Mouse (Mus musculus) retina, embryonic 14.5 days (tissue): ENCODE results near the gene Syncrip.

ENCODE experiments used
- DNase-seq: peaks from one replicate; pipeline ENCODE4 v3.0.0-alpha.2; 2015; ENCODE audit warnings: low spot score

Gene Syncrip

DNA sequence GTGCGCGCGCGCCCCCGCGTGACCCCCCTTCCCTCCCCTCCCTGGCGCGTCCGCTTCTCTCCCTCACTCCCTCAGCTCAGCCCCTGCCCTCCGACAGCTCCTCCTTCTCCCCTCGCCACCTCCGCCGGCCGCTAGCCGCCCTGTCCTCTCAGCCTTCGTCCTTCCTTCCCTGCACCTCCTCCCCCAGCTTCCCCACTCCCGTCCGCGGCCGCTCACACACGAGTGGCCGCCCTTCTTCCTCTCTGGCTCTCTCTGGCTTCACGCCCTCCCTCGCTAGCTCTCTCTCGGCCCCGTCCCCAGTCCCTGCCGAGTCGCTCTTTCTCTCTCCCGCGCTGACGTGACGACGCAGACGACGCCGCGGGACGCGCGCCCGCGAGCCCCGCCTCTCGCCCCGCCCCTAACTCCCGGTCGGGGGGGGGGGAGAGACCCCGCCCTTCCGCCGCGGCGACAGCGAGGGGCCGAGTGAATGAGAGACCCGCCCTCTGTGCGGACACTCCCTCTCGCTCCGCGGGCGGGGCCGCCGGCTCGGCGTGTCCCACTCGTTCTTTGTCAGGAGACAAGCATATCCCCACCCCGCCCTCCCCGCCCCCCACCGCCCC, at the start of gene Syncrip:
Syncrip (minus strand) TSS at position 345 of the 599 bp plus-strand sequence.
- peak; percentile 94 for DNase-seq

DNA sequence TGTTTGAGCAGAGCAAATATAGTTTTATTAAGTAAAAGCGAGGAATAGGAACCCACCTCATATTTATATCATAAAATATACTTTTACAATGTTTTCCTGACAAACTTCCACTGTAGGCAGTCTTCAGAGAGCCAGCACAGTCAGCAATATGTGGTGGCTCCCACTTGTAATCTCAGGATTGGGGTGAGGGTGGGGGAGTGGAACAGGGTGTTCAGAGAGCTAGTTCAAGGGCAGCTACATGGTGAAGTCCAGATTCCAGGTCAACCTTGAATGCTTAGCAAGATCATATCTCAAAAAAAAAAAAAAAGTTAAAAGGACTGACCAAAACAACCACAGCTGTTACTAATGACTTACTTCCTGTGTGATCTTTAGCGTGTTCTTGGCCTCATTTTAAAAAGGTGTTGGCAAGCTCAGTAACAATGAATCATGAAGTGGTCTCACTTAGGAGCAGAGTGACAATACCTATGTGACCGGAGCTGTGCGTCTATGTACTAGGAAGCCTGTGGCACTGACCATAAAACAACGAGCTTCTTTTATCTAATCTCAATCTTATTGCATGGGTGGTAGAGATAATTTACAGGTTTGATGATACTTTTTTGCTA, 47.7 kb upstream of the Syncrip start:
- no peak for DNase-seq

DNA sequence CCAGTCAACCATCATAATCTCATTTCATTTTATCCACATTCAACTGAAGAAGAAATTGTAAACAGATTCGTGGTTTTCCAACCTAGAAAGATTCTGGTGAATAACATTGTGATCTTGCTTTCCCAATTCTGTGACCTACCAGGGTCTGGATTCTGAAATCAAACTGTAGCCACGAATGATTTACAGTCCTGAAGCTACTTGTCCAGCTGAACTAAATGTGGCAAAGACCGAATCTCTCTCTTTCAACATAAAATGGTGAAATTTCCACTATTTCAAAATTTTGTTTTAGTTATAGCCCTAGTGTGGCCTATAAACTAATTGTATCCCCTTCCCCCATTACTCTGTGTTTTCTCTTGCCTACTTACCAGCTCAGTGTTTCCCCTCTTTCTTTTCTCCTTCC, 47.2 kb upstream of the Syncrip start:
- no peak for DNase-seq

DNA sequence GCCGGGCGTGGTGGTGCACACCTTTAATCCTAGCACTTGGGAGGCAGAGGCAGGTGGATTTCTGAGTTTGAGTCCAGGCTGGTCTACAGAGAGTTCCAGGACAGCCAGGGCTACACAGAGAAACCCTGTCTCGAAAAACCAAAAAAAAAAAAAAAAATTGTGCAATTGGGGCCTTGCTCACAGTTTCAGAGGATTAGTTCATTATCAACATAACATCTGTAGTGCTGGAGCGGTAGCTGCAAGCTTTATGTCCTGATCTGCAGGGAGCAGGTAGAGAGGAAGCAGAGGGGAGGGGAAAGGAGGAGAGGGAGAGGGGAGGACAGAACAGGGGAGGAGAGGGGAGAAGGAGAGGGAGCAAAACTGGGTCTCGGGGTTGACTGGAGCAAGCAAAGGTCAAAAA, 46.4 kb upstream of the Syncrip start:
- DNase-seq: no peak

DNA sequence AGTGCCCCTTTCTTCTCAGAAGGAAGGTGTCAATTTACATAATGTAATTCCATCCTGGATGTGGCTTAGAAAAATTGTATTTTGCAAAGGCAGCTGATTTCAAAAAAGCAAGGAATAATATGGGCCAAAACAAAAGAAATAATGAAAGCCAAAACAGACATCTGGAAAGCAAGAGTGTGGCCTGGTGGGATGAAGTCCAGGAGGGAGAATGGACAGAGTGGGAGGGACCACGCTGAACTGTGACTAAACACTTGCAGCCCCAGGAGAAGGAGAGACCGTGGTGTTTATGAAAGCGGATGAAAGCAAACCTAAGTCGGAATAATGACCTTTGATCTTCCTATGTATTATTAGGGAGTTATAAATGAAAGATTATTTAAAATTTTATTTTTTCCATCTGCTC, 45.6 kb upstream of the Syncrip start:
- no peak for DNase-seq

DNA sequence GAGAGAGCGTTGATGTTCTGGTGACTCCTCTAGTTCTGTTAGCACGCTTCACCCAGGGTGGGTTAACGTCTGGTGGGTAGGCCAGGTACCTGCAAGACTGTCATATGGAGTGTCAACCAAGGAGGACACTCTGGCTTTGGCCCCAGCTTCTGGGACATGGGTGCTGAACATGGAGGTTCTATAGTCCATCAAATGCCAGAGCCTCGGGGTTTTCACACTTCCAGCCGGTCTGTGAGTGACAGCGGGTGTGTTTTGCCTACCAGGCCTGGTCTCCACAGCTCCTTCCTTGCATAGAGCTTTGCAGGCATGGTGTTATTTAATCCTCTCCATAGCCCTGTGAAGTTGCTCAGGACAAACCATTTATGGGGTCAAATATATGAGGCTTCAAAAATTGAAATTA, 43.0 kb upstream of the Syncrip start:
- DNase-seq: no peak

DNA sequence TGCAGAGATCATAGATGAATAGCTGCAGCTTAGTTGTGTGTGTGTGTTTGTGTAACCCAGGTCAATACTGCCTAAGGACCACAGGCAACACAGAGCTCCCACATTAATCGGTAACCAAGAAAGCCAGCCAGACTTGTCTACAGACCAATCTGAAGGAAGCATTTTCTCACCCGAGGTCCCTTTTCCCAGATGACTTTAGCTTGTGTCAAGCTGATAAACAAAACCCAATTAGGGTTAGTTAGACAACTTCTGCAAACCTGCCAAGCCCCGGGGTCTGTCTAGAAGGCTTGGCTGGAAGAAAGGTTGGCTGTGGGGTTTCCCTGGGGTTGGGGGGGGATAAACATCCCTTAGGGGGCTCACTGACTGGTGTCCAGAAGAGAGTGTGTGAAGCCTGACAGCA, 42.4 kb upstream of the Syncrip start:
- no peak for DNase-seq

DNA sequence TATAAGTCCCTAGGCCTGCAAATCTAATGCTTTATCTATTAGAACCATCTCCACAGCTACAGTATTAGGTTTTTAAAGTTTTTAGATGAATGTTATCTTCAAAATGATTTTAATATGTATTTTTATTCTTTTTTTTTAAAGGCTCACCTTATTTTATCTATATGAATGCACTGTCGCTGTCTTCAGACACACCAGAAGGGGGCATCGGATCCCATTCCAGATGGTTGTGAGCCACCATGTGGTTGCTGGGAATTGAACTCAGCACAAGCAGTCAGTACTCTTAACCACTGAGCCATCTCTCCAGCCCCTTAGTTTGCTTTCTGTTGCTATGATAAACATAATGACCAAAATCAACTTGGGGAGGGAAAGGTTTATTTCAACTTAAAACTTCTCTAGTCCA, 42.0 kb upstream of the Syncrip start:
- DNase-seq: no peak

DNA sequence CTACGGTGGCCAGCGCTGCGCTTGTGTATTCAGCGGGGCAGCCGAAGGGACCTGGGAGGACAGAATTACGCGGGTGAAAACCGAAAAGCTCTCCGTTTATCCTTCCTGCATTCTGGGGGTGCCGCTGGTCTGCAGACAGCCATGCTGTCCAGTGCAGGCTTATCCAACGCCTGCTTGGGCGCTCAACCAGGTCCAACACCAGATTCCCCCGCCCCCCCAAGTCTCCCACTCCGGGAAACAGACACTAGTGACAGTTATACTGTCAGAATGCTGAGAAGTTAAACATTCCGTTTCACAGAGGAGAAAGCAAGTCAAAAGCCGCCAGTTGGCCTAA, 40.9 kb upstream of the Syncrip start:
- no peak for DNase-seq

DNA sequence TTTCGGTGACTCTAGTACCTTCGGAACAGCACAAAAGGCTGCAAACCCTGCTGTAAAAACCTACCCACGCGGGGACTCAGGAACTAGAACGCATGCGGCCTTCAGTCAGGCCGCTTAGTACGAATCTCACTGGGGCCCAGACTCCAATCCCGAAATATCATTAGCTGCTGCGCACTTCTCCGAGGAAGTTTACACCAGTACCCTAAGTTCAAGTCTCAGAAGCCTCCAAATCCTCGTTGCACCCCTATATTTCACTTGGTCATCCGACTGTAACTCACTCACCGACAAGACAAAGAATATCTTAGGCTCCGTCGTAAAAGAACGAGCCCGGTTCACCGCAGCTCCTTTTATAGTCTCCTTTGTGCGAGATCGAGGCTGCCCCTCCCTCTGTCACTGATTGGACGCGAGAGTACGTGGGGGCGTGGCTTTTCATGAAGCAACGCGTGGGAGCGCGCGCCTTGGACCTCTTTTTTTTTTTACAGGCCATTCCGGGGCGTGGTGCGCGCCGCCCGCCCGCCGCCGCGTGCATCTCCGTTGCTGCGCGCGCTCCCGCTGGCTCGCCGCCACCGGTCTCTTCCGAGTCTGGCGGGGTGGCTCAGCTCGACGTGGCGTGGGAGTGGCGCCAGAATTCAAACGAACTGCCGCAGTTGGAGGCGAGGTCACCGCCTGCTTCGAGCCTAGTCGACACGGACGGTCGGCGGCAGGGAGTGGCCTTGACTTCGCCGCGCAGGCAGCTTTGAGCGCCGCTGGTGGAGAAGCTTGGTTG, 40.4 kb upstream of the Syncrip start:
- DNase-seq: peak; percentile 100

DNA sequence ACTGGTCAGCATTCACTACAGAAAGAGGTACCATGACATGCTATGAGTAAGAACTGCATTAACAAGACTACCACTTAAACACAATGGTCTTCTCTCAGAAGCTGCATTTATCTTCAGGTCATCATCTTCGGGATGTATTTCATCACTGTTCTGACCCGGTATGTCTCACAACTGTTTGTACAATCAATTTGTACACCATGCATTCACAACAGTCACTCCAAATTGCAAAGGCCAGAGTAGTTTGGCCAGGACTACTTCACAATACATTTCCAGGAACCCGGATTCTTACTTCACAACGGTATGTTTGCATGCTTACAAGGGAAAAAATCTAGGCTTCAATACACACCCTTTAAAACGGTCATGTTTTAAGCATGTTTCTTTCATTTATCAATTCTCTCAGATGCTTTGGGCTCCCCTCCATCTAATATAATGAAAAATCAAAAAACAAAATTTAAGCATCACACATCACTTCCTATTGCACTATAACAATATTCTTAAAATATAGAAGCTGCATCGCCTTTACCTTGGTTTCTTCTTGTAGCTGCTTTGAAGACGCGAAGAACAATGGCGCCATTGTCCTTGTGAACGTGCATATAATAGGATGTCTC, 39.7 kb upstream of the Syncrip start:
- DNase-seq: no peak

DNA sequence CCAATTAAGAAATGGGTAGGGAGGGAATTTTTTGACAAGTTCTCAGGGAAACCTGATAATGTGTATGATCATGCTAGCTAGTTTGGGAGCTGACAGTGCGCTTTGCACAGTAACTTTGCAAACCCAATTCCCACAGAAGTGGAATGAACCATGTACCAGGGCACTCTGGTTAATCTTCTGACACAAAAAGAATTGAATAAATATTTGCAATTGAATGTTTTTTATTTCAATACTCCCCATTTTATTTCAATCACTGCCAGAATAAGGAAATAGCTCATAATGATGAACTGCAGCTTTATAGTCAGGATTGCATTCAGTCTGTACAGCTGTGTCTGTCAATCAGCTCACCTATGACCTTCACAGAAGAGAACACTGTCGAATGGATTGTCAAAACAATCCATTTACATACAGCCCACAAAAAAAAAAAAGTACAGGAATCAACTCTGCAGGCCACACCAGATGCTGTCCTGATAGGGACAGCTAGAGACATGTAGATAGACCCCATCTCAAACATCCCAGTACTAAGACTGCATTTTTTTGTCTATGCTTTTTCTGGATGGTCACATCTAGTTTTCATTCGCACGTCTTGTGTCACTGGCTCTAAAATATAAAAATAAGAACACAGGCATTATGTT, 38.6 kb upstream of the Syncrip start:
- DNase-seq: no peak

DNA sequence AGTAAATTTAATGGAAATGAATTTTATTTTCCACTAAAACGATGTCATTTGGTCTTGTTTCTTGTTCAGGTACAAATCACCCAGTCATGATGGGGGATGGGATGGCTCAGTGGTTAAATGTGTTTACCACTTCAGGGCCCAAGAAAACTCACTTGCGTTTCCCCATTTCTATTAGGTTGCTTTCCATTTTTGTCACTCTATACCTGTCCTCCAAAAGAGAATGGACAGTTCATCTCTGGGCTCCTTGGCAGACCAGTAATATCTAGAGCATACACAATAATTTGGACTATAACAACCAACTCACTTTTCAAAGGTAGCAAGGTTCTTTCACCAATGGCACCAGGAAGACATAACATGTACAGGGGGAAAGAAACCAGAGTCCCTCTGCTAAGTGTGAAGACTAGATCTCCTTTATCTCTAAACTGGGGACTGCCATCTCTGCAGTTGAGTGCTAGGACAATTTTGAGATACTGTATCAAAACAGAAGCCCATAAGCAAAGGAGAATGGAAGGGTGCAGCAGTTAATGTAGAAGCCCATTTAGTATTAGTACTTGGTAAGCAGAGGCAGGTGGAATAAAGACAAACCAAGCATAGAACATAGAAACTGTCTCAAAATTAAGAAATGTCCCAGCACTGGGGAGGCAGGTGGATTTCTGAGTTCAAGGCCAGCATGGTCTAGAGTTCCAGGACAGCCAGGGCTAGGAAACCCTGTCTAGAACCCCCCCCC, 37.9 kb upstream of the Syncrip start:
- DNase-seq: peak; percentile 24

DNA sequence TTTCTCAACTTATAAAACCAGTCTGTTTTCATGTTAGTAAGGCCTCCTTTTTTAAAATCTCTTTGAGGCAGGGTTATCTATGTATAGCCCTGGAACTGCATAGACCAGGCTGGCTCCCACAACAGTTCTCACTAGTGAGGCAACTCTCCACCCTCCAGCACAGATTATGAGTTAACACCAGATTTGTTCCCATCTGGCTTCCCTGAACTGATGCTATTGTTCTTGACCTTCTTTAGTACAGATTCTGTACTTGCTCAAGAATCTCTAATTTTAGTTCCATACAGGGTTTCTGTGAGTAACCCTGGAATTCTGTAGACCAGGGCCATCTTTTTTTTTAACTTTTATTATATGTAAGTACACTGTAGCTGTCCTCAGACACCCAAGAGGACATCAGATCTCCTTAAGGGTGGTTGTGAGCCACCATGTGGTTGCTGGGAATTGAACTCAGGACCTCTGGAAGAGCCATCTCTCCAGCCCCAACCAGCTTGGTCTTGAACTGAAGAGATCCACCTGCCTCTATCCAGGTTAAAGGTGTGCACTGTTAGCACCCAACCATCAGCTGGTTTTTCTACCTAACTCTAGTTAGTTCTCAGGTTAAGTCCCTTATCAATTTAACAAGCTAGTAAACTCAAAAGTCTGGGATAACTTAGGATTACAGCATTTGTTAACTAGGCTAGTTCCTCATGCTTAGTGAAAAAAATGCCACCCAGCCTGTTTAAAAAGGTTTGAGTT, 37.2 kb upstream of the Syncrip start:
- no peak for DNase-seq

DNA sequence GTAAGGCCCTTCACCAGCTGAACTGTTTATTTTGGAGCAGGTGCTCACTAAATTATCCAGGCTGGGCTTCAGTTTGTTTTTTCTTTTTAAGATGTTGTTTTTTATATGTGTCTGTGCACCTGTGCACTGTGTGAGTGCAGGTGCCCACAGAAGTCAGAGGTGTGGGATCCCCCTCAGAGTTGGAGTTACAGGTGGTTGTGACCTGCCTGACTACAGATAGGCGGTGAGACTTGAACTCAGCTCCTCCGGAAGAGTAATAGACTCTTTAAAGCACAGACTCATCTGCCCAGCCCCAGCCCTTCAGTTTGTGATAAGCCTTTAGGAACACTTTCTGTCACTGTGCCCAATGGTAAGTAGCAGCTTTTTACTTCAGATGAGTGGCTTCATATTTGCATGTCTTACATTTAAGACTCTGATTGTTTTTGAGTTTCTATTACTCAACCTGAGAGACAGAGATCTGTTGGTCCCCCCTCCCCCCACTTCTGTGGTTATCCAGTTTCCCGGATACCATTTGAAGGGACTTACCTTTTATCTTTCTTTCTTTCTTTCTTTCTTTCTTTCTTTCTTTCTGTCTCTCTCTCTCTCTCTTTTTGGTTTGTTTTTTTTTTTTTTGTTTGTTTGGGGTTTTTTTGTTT, 34.1 kb upstream of the Syncrip start:
- no peak for DNase-seq

DNA sequence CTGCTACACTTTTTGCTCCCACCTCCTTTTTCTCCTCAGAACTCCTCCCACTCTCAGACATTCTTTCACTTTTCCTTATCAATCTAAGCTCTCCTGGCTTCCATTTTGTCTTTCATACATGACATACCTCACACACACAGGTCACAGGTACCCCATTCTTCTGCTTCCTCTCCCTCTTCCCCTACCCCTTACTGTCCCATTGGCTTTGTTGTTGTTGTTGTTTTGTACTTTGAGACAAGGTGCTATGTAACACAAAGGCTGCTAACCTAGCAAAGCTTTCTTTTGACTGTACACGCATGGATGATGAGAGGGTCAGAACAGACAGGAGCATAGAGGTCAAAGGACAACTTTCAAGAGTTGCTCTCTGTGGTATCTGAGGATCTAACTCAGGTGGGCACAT, 33.2 kb upstream of the Syncrip start:
- DNase-seq: no peak

DNA sequence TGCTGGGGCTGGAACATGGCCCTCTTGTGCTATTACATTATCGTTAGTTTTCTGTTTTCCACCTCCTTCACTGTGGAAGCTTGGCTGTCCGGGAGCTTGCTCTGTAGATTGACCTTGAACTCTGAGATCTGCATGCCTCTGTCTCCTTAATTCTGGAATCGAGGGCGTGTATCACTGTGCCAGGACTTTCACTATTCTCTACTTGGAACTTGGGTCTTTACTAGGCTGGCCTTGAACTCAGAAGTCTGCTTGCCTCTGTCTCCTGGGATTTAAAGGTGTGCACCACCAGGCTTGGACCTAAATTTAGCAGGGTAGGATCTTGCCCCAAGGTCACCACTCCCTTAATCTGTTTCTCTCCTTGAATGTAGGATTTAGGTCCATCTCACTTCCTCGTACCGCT, 19.5 kb upstream of the Syncrip start:
- DNase-seq: no peak

DNA sequence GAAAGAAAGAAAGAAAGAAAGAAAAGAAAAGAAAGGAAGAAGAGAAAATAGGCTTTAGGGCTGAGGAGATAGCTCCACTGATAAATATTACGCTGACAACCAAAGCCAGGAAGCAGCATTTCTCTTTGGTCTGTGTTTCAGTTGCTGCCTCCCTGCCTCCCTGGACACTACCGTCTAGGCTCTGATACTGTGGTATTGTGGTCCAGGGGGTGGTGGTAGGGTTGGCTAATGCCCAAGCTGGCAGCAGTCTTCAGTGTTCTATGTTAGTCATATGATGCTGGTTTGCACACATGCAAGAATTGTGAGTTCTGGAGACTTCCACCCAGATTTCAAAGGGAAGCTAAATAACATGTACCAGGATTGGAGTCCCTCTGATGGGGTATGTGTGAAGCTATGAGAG, 17.7 kb upstream of the Syncrip start:
- no peak for DNase-seq

DNA sequence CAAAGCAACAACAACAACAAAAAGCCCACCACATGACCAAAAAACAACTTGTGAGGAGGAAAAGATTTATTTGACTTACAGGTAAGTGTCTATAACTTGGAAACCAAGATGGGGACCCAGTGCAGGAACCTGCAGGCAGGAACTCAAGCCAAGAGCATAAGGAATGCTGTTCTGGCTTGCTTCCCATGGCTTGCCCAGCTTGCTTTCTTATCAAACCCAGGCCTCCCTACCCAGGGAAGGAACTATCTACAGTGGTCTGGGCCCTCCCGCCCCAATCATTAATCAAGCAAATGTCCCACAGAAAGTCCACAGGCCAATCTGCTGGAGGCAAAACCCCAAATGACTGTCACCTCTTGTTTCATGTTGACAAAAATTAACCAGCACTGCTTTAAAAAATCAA, 10.1 kb upstream of the Syncrip start:
- no peak for DNase-seq

DNA sequence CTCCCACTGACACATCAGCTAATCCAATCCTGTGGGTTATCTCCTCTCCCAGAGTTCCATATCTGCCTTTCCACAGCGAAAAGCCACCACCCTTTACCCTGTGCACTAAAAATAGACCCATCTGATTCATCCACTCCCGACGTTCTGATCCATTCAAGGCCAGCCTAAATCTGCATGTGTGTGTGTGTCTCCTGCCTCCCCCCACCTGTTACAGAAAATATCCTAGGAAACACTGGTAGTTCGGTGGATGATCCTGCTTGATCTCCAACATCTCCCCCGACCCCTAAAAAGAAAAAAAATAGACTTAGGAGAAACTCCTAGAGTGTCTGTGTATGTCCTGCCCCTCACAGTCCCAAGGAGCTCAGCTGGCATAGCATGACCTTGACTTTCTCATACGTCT, 2.2 kb upstream of the Syncrip start:
- DNase-seq: no peak

DNA sequence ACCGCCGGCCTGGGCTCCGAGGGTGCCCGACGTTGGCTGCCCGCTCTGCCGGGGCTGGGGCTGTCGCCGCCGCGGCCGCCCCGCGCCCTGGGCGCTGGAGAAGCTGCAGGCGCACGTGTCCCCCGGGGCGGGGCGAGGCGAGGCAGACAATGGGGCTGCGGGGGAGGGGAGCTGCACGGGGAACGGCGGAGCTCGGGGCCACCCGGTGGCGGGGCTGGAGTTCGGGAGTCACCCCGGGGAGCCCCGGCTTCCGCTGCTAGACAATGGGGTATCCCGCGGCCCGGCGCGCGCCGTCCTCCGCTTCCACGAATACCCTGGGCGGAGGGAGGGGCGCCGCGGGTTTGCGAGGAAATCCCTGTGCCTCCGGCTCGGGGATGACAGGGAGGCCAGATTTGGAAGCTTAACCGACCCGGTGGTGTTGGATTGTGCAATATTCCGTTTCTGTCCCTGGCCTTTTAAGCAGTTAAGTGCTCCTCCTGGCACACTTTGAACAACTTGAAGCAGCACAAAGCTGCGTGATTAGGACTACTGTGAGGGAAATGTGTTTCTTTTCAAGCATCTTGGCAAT, 539 bp upstream of the Syncrip start:
- peak; percentile 85 for DNase-seq
